Mouse (Mus musculus): ENCODE results near the gene Crabp2. TPM values are rescaled to one million over a fixed set of nuclear protein-coding genes. Genes with fewer than 3 reads are reported as not detected.

The Crabp2 gene
- polyA plus RNA-seq, 1 experiment = not detected

GRCm38 (mm10) chr3:87981214-87981760 lies 32.8 kb downstream of the Crabp2 start:
- Histone ChIP-seq H3K27ac (replicated peaks; ENCODE audit: low read depth, low read length) (peak overlapping the region; percentile 98), H3K4me1 (ENCODE audit: control insufficient read depth, insufficient read depth, insufficient read length, low read length) (peaks cover 30% of the 10 kb centered on the region), H3K4me3 (ENCODE audit: insufficient read depth, low read depth, low read length) (no peak overlapping the region)

- Histone ChIP-seq H3K4me1 (ENCODE audit: control insufficient read depth, insufficient read depth, insufficient read length, low read length) (peaks cover 30% of the 10 kb centered on the region), H3K4me3 (ENCODE audit: insufficient read depth, low read depth, low read length) (peak overlapping the region; percentile 20), H3K27ac (replicated peaks; ENCODE audit: low read depth, low read length) (peak overlapping the region; percentile 98)
These were observed 33.7 kb downstream of the Crabp2 start for GRCm38 (mm10) chr3:87981894-87982835.

GRCm38 (mm10) chr3:87982836-87983601 lies 34.6 kb downstream of the Crabp2 start:
- Histone ChIP-seq H3K4me3 (ENCODE audit: insufficient read depth, low read depth, low read length) (peak overlapping the region; percentile 20; the same call in 1 of the 2 replicates), H3K27ac (replicated peaks; ENCODE audit: low read depth, low read length) (peak overlapping the region; percentile 98), H3K4me1 (ENCODE audit: control insufficient read depth, insufficient read depth, insufficient read length, low read length) (peaks cover 30% of the 10 kb centered on the region)

GRCm38 (mm10) chr3:87983627-87984026 lies 35.2 kb downstream of the Crabp2 start:
- peaks cover 30% of the 10 kb centered on the region for H3K4me1 ChIP-seq (ENCODE audit: control insufficient read depth, insufficient read depth, insufficient read length, low read length)
- no peak overlapping the region for H3K4me3 ChIP-seq (ENCODE audit: insufficient read depth, low read depth, low read length)
- peak overlapping the region; percentile 93 for H3K27ac ChIP-seq (replicated peaks; ENCODE audit: low read depth, low read length)

- Histone ChIP-seq H3K4me3 (ENCODE audit: insufficient read depth, low read depth, low read length) (no peak overlapping the region), H3K4me1 (ENCODE audit: control insufficient read depth, insufficient read depth, insufficient read length, low read length) (peaks cover 30% of the 10 kb centered on the region), H3K27ac (replicated peaks; ENCODE audit: low read depth, low read length) (peak overlapping the region; percentile 93)
These were observed 35.6 kb downstream of the Crabp2 start for GRCm38 (mm10) chr3:87984094-87984493.

GRCm38 (mm10) chr3:87985505-87986320 lies 37.2 kb downstream of the Crabp2 start:
- peak overlapping the region; percentile 11; the same call in 1 of the 2 replicates for H3K4me3 ChIP-seq (ENCODE audit: insufficient read depth, low read depth, low read length)
- H3K27ac ChIP-seq (replicated peaks; ENCODE audit: low read depth, low read length) = peak overlapping the region; percentile 97
- peaks cover 30% of the 10 kb centered on the region for H3K4me1 ChIP-seq (ENCODE audit: control insufficient read depth, insufficient read depth, insufficient read length, low read length)

- peak overlapping the region; percentile 29 for H3K4me3 ChIP-seq (ENCODE audit: insufficient read depth, low read depth, low read length)
- peak overlapping the region; percentile 92 for H3K27ac ChIP-seq (replicated peaks; ENCODE audit: low read depth, low read length)
- peaks cover 22% of the 10 kb centered on the region for H3K4me1 ChIP-seq (ENCODE audit: control insufficient read depth, insufficient read depth, insufficient read length, low read length)
These were observed 38.4 kb downstream of the Crabp2 start for GRCm38 (mm10) chr3:87986868-87987267.

- peaks cover 16% of the 10 kb centered on the region for H3K4me1 ChIP-seq (ENCODE audit: control insufficient read depth, insufficient read depth, insufficient read length, low read length)
- H3K27ac ChIP-seq (replicated peaks; ENCODE audit: low read depth, low read length) = no peak overlapping the region
These were observed 39.2 kb downstream of the Crabp2 start for GRCm38 (mm10) chr3:87987633-87988032.

GRCm38 (mm10) chr3:87988068-87988467 lies 39.6 kb downstream of the Crabp2 start:
- peak overlapping the region; percentile 29; the same call in 1 of the 2 replicates for H3K4me3 ChIP-seq (ENCODE audit: insufficient read depth, low read depth, low read length)
- peaks cover 15% of the 10 kb centered on the region for H3K4me1 ChIP-seq (ENCODE audit: control insufficient read depth, insufficient read depth, insufficient read length, low read length)

More at GRCm38 (mm10) chr3:87987633-87988032, 39.2 kb downstream of the Crabp2 start:
- H3K4me3 ChIP-seq (ENCODE audit: insufficient read depth, low read depth, low read length) = peak overlapping the region; percentile 29

GRCm38 (mm10) chr3:87989935-87990334 lies 41.5 kb downstream of the Crabp2 start:
- no peak overlapping the region for H3K4me3 ChIP-seq (ENCODE audit: insufficient read depth, low read depth, low read length)
- no peak overlapping the region for H3K27ac ChIP-seq (replicated peaks; ENCODE audit: low read depth, low read length)
- H3K4me1 ChIP-seq (ENCODE audit: control insufficient read depth, insufficient read depth, insufficient read length, low read length) = peaks cover 7% of the 10 kb centered on the region

More at GRCm38 (mm10) chr3:87988068-87988467, 39.6 kb downstream of the Crabp2 start:
- H3K27ac ChIP-seq (replicated peaks; ENCODE audit: low read depth, low read length) = no peak overlapping the region

- Histone ChIP-seq H3K4me1 (ENCODE audit: control insufficient read depth, insufficient read depth, insufficient read length, low read length) (no peaks in the 10 kb centered on the region; the same call in 1 of the 2 replicates), H3K4me3 (ENCODE audit: insufficient read depth, low read depth, low read length) (no peak overlapping the region), H3K27ac (replicated peaks; ENCODE audit: low read depth, low read length) (no peak overlapping the region)
These were observed 45.0 kb downstream of the Crabp2 start for GRCm38 (mm10) chr3:87993436-87993835.

- Histone ChIP-seq H3K4me1 (ENCODE audit: control insufficient read depth, insufficient read depth, insufficient read length, low read length) (no peaks in the 10 kb centered on the region; the same call in 1 of the 2 replicates), H3K4me3 (ENCODE audit: insufficient read depth, low read depth, low read length) (no peak overlapping the region), H3K27ac (replicated peaks; ENCODE audit: low read depth, low read length) (no peak overlapping the region)
These were observed 46.9 kb downstream of the Crabp2 start for GRCm38 (mm10) chr3:87995331-87995730.

GRCm38 (mm10) chr3:87996401-87996800 lies 47.9 kb downstream of the Crabp2 start:
- no peaks in the 10 kb centered on the region; the same call in 1 of the 2 replicates for H3K4me1 ChIP-seq (ENCODE audit: control insufficient read depth, insufficient read depth, insufficient read length, low read length)
- no peak overlapping the region for H3K4me3 ChIP-seq (ENCODE audit: insufficient read depth, low read depth, low read length)

GRCm38 (mm10) chr3:87996971-87997614 lies 48.6 kb downstream of the Crabp2 start:
- peak overlapping the region; percentile 44 for H3K4me3 ChIP-seq (ENCODE audit: insufficient read depth, low read depth, low read length)
- no peak overlapping the region for H3K27ac ChIP-seq (replicated peaks; ENCODE audit: low read depth, low read length)
- H3K4me1 ChIP-seq (ENCODE audit: control insufficient read depth, insufficient read depth, insufficient read length, low read length) = no peaks in the 10 kb centered on the region; the same call in 1 of the 2 replicates

More at GRCm38 (mm10) chr3:87996401-87996800, 47.9 kb downstream of the Crabp2 start:
- H3K27ac ChIP-seq (replicated peaks; ENCODE audit: low read depth, low read length) = no peak overlapping the region
